Mouse (Mus musculus) midbrain, embryonic 16.5 days (tissue): Measurements from ENCODE around the gene Armh4. TPM values are rescaled to one million over a fixed set of nuclear protein-coding genes. Genes with fewer than 3 reads are reported as not detected.
A peak's percentile ranks its signal among the peaks of the same experiment; 100 is the strongest.
"Not testable (repeated sequence)": the region's sequence is repeated elsewhere in the genome, so short reads cannot be mapped to it uniquely, and the experiment has no call there.

Experiments
- ATAC-seq: fragments of 200-750 bp; cut with Nextera tagmentation; 2 replicates; pipeline ENCODE4 v1.8.0; 2017; ENCODE audit warnings: moderate TSS enrichment
- H3K27ac ChIP-seq: fragments of 300-500 bp; sonication (generic); 2 replicates; pipeline ENCODE4 v1.5.1; 2014; ENCODE audit warnings: mild to moderate bottlenecking, low read length, mixed read lengths
- H3K27me3 ChIP-seq: fragments of 300-500 bp; sonication (generic); 2 replicates; pipeline ENCODE4 v1.6.1; 2014; ENCODE audit warnings: low read depth, low read length, mixed read lengths; ENCODE audit not compliant: control insufficient read depth, insufficient read depth
- H3K36me3 ChIP-seq: fragments of 300-500 bp; sonication (generic); 2 replicates; pipeline ENCODE4 v1.6.1; 2014; ENCODE audit warnings: mild to moderate bottlenecking, low read length, moderate library complexity, mixed read lengths; ENCODE audit not compliant: control insufficient read depth, insufficient read depth
- H3K4me1 ChIP-seq: fragments of 300-500 bp; sonication (generic); 2 replicates; pipeline ENCODE4 v1.6.1; 2014; ENCODE audit warnings: mild to moderate bottlenecking, low read length, mixed read lengths; ENCODE audit not compliant: control insufficient read depth, insufficient read depth
- H3K4me2 ChIP-seq: fragments of 300-500 bp; sonication (generic); 2 replicates; pipeline ENCODE4 v1.6.1; 2014; ENCODE audit warnings: mild to moderate bottlenecking, low read length, mixed read lengths
- H3K4me3 ChIP-seq: fragments of 300-500 bp; sonication (generic); 2 replicates; pipeline ENCODE4 v1.5.1; 2014; ENCODE audit warnings: low read depth, mild to moderate bottlenecking, low read length, moderate library complexity, mixed read lengths
- H3K9ac ChIP-seq: fragments of 300-500 bp; sonication (generic); 2 replicates; pipeline ENCODE4 v1.6.1; 2014; ENCODE audit warnings: low read depth, low read length, mixed read lengths
- H3K9me3 ChIP-seq: fragments of 300-500 bp; sonication (generic); replicated peaks from 2 replicates; pipeline ENCODE4 v1.6.1; 2014; ENCODE audit warnings: mild to moderate bottlenecking, low read length, mixed read lengths; ENCODE audit not compliant: control insufficient read depth, poor library complexity, severe bottlenecking
- WGBS: fragments of 180-500 bp; shearing (Covaris S2); extraction: QIAGEN DNeasy Blood & Tissue Kit; methylation state at CpG from one replicate; pipeline ENCODE4 v1.1.7; 2014; 5-methylcytosine and 5-hydroxymethylcytosine counted together
- polyA plus RNA-seq: library from polyadenylated mRNA; unstranded; fragments of >200 nt; fragmentation: Nextera tagmentation; extraction: Ambion mirVana; gene quantifications from 2 replicates; pipeline ENCODE4 v1.2.1, GENCODE M21; 2015

Gene Armh4
- 23.2 and 24.4 TPM in 2 replicates for polyA plus RNA-seq

DNA sequence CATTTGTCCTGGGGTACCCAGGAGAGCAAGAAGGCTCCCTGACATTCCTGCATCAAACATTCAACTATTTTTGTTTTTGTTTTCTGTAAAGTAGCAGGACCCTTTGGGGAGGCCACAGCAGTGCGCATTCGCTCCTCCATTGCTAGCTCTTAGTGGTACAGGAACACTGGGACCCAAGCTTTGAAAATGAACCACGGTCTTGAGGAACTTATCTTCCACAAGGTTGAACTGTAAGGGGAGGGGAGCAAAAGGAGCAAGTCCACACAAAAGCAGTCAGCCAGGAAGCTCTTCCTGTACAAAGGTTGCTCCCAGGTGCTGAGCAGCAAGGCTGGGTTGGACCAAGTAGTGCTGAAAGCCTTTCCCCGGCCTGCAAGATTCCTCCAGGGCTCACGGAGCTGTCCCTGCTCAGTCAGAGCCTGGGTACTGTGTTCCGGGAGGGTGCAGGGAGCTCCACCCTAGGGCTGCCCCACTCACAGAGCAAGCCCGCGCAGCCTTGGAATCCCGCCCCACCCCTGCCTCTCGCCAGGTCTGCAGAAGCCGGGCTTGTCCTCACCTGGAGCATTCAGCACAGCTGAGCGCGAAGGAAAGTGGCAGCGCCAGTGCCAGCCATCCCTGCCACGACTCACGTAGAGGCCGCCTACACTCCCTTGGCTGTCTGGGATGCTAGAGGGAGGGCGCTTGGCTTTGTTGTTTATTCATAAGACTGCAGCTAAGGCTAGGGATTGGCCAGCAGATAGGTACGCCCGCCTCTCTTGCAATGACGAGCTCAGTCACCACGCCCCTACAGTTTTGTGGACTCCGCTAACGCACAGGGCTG lies at the start of gene Armh4:
TSS of gene Armh4 (minus strand) at position 669 of the 817 bp plus-strand sequence.
- Histone ChIP-seq H3K4me1 (peaks cover 12% of the 10 kb centered on the region), H3K9me3 (no peaks in the 10 kb centered on the region), H3K4me3 (peak within 1 kb of the TSS; percentile 56), H3K27me3 (no peaks in the 10 kb centered on the region), H3K27ac (peak within 1 kb of the TSS; percentile 72), H3K4me2 (peak within 1 kb of the TSS; percentile 68), H3K36me3 (no peaks in the 10 kb centered on the region), H3K9ac (peak within 1 kb of the TSS; percentile 77)
- WGBS = under 1% methylated on average over 24 of the region's 24 CpGs
- peak; percentile 100 for ATAC-seq

DNA sequence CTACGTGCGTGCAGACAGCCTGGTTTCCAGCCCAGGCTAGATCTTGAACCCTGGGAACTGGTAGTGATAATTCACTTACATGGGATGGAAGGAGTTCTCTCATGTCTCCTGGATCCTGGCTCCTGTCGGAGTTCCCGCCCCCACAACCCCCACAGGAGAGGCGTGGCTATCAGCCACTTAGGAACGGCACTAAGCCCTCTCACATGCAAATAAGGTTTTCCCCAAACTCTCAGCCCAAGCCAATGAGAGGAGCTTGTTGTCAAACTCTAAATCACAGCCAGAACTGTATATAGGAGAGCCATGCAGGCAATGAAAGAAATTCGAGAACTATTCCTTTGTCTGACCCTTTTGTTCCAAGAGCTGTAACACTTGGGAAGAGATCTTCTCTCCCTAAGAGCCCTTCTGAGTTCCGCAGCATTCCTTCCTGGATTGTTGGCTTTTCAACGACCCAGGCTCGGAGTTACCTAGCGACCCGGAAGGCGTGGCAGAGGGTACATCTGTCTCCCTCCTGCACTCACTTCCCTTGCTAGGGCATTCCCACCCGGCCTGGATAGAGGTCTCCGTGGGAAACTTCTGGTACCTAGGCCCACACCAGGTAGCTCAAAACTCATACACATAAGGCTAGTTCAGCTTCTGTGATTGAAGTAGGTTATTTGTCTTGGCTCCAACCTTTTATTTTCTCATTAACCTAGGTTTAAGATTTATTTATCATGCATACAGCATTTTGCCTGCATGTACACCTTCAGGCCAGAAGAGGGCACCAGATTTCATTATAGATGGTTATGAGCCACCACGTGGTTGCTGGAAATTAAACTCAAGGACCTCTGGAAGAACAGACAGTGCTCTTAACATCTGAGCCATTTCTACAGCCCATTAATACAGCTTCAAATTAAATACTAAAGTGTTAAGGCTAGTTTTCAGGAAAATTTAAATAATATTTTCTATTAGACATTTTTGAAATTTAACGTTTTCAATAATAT lies 46.3 kb upstream of the Armh4 start:
- 11% methylated on average over 17 of the region's 17 CpGs for WGBS
- ATAC-seq = peak; percentile 84
- no peaks in the 10 kb centered on the region for H3K27me3 ChIP-seq
- peak overlapping the region; percentile 47; the same call in 1 of the 2 replicates for H3K9ac ChIP-seq
- no peaks in the 10 kb centered on the region for H3K36me3 ChIP-seq
- H3K4me2 ChIP-seq = peak overlapping the region; percentile 46
- peak overlapping the region; percentile 22; the same call in 1 of the 2 replicates for H3K4me3 ChIP-seq
- no peaks in the 10 kb centered on the region for H3K4me1 ChIP-seq
- no peaks in the 10 kb centered on the region for H3K9me3 ChIP-seq
- H3K27ac ChIP-seq = no peak overlapping the region

DNA sequence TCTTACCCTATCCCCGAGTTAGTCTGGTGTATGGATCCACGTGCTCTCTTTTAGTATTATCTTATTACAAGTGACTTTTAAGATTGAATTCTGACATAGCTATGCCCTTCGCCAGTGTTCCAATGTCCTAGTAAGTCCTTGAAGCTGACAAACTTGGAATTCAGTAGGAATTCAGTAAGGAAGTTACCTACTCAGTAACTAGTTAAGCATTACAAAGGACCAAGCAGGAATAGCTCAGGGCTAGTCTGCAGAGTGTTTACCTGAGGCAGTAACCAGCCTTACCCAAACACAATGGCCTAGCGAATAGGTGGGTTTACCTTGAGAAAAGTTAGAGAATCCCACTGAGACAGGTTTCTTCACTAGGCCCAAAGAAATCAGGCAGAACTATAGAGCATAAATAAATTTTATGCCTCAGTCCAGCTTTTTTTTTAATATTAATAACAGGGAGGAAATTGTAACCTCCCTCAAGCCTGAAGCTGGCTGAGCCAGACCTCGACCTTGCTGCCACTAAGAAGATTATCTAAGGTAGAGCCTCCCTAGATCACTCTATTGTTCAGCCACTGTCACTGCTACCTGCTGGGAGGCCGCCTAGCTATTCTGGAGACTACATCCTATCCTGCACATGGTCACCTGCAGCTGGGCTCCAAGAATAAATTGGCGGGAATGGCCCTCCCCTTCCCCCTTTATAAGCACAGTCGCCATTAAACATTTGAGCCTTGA lies 36.7 kb upstream of the Armh4 start:
- not testable (repeated sequence) for ATAC-seq, H3K27ac ChIP-seq, H3K36me3 ChIP-seq, H3K4me1 ChIP-seq, H3K27me3 ChIP-seq, H3K4me3 ChIP-seq, H3K4me2 ChIP-seq, H3K9ac ChIP-seq, H3K9me3 ChIP-seq
- WGBS = 77% methylated on average over 8 of the region's 8 CpGs

DNA sequence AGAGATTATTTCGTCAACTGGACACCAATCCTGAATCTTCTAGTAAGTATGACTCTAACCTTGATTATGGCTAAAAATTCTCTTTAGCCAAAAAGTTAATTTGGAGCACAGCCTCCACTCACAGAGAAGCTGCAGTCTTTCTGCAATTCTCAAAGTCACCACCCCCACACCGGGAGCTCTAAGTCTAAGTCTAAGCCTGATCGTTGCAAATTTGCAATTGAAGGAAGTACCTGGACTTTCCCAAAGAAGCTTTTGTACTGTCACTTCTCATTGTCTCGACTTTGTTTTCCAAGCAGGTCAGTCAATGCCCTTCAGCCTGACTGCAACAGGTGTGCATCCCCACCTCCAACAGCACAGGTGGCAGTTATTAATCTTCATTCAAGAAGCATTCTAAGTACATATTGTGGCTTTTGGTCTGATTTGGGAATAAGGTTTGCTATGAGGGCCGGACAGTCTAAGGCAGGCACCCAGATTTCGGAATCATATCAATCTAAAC lies 35.6 kb upstream of the Armh4 start:
- not testable (repeated sequence) for H3K4me2 ChIP-seq, H3K4me3 ChIP-seq, H3K9ac ChIP-seq, H3K4me1 ChIP-seq, H3K9me3 ChIP-seq, H3K27me3 ChIP-seq, ATAC-seq, H3K36me3 ChIP-seq, H3K27ac ChIP-seq
- WGBS = 89% methylated on average over 6 of the region's 6 CpGs

DNA sequence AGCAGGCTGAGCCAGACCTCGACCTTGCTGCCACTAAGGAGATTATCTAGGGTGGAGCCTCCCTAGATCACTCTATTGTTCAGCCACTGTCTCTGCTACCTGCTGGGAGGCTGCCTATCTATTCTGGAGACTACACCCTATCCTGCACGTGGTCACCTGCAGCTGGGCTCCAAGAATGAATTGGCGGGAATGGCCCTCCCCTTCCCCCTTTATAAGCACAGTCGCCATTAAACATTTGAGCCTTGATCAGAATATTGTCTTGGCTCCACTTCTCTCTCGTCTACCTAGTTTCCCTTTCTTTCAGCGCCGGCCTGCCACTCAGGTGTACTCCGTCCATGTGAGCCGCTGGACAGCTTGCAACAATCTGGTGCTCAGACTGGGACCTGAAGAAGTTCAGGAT lies 29.8 kb upstream of the Armh4 start:
- H3K27me3 ChIP-seq, H3K4me1 ChIP-seq, H3K9ac ChIP-seq, H3K4me3 ChIP-seq, H3K4me2 ChIP-seq, ATAC-seq, H3K36me3 ChIP-seq, H3K9me3 ChIP-seq, H3K27ac ChIP-seq: not testable (repeated sequence)
- WGBS = 81% methylated on average over 9 of the region's 9 CpGs

DNA sequence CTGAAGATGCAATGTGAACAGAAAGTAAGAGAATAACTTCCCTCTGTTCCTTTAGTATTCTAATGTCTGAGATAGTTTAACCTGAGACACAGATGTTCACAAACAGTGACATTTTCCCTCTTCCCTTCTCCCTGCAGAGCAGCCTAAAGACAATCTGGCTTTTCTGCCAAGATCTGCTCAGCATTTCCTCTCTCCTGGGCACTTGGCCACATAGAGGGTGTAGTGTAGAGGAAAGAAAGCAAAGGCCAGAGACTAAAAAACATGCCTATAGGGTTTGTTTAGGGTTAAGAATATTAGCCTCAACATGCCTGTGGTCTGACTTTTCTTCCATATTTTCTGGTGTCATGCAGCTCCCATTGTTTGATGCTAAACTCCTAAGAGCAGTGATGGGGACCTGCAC lies 21.9 kb upstream of the Armh4 start:
- H3K9ac ChIP-seq, H3K27me3 ChIP-seq, H3K36me3 ChIP-seq, H3K4me3 ChIP-seq, H3K9me3 ChIP-seq, ATAC-seq, H3K4me1 ChIP-seq, H3K4me2 ChIP-seq, H3K27ac ChIP-seq: not testable (repeated sequence)

DNA sequence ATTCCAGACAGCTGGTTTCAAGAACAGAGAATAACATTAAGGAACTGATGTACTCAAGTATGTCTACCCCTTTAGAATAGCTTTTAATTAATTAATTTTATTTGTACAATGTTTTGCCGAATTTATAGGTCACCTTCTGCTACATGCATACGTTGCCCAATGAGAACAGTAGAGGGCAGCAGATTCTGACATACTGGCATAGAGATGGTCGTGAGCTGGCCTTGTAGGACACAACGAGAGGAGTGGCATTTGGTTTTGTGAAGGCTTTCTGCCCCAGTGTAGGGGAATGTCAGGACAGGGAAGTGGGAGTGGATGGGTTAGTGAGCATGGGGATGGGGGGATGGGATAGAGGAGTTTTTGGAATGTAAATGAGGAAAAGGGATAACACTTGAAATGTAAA lies 18.3 kb upstream of the Armh4 start:
- H3K4me1 ChIP-seq = no peaks in the 10 kb centered on the region
- no peak overlapping the region for H3K4me3 ChIP-seq
- H3K27me3 ChIP-seq = no peaks in the 10 kb centered on the region
- WGBS = 10% methylated on average over 4 of the region's 4 CpGs
- no peak overlapping the region for H3K4me2 ChIP-seq
- no peaks in the 10 kb centered on the region for H3K9me3 ChIP-seq
- H3K27ac ChIP-seq = no peak overlapping the region
- H3K36me3 ChIP-seq = no peaks in the 10 kb centered on the region
- no peak overlapping the region for H3K9ac ChIP-seq
- ATAC-seq = no peak

DNA sequence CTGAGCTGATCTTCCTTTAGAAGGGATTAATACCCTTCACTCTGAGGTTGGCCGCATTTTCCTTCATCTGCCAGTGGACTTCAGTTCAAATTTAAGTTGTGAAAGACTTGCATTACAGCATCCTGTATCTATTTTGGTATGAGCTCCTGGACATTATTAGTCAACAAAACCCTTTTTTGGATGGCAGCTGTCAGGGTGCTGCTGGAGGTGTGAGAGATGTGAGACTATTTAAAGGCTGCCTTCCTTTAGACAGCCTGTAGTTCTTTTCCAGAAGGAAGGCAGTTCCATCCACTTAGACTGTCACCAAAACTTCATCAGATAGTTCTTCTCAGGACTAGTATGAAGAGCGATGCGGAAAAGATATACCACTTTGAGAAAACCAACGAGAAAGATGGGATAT lies 10.8 kb upstream of the Armh4 start:
- Histone ChIP-seq H3K9me3 (no peaks in the 10 kb centered on the region), H3K36me3 (no peaks in the 10 kb centered on the region), H3K4me3 (no peak overlapping the region), H3K27ac (no peak overlapping the region), H3K4me1 (no peaks in the 10 kb centered on the region), H3K4me2 (no peak overlapping the region), H3K27me3 (no peaks in the 10 kb centered on the region), H3K9ac (no peak overlapping the region)
- WGBS = 82% methylated on average over 4 of the region's 4 CpGs
- ATAC-seq = no peak
